Mouse (Mus musculus) neutrophil, adult 5-6 weeks (primary cell): ENCODE measurements around the gene Trpm7. TPM values are rescaled to one million over a fixed set of nuclear protein-coding genes. Genes with fewer than 3 reads are reported as not detected.

Experiments
- ATAC-seq: fragments of 151-379, 151-347 bp; 2 replicates; pipeline ENCODE4 v1.8.0; 2017; ENCODE audit warnings: mild to moderate bottlenecking, moderate TSS enrichment; ENCODE audit not compliant: insufficient number of reproducible peaks, poor library complexity, low FRiP score, severe bottlenecking; ENCODE audit errors: extremely low read depth
- total RNA-seq: library from RNA; stranded (forward); fragments of 200-1000 nt; gene quantifications from 2 replicates; pipeline ENCODE4 v1.2.3, GENCODE M21; 2017

Gene Trpm7
- total RNA-seq, 1 experiment from 2014 or later, result 86.6 TPM

- ATAC-seq, result no peak
These were observed 108.4 kb downstream of the Trpm7 start for GRCm38 (mm10) chr2:126767599-126767998.

GRCm38 (mm10) chr2:126765867-126766582 lies 110.0 kb downstream of the Trpm7 start:
- ATAC-seq, result no peak

GRCm38 (mm10) chr2:126759351-126759750 lies 116.7 kb downstream of the Trpm7 start:
- no peak for ATAC-seq

- no peak for ATAC-seq
These were observed 120.4 kb downstream of the Trpm7 start for GRCm38 (mm10) chr2:126755664-126756063.

GRCm38 (mm10) chr2:126743389-126743788 lies 132.6 kb downstream of the Trpm7 start:
- no peak for ATAC-seq

Other genes starting within 250 kb of the Trpm7 start
- 45.4 and 51.4 TPM in 2 replicates for gene Gabpb1, start 199.9 kb downstream of the Trpm7 start, total RNA-seq
- 68.1 and 79.6 TPM in 2 replicates for gene Usp8, start 168.9 kb downstream of the Trpm7 start, total RNA-seq
- not detected in 2 replicates for gene Usp50, start 92.8 kb downstream of the Trpm7 start, total RNA-seq
- gene Sppl2a, start 57.0 kb upstream of the Trpm7 start, total RNA-seq, result 76.4 and 89.8 TPM in 2 replicates
- 29.6 and 36.9 TPM in 2 replicates for gene Ap4e1, start 132.5 kb upstream of the Trpm7 start, total RNA-seq
- gene Blvra, start 194.4 kb upstream of the Trpm7 start, total RNA-seq, result 9.2 and 14.7 TPM in 2 replicates